Mouse (Mus musculus): ENCODE data around the gene Olfr544. TPM values are rescaled to one million over a fixed set of nuclear protein-coding genes. Genes with fewer than 3 reads are reported as not detected.

The Olfr544 gene
- polyA plus RNA-seq, 1 experiment = not detected

GRCm38 (mm10) chr7:102434344-102434743, 53.8 kb downstream of the Olfr544 start:
- WGBS = 52% methylated on average over 2 of the region's 2 CpGs

More at GRCm38 (mm10) chr7:102434344-102434743, 53.8 kb downstream of the Olfr544 start:
- H3K27ac ChIP-seq (ENCODE audit: insufficient read depth, low read length) = no peak overlapping the region
- TF ChIP-seq CTCF (IDR thresholded peaks at IDR 0.05; ENCODE audit: extremely low read depth, insufficient read depth, insufficient read length, insufficient replicate concordance) (no peak), POLR2A (IDR thresholded peaks at IDR 0.05; ENCODE audit: low read depth, low read length) (no peak)
- DNase-seq (ENCODE audit: low read depth in 1 of 2, low spot score in 2 of 2) = no peak
- H3K36me3 ChIP-seq (ENCODE audit: control insufficient read depth, insufficient read depth, low read length) = peaks cover 21% of the 10 kb centered on the region
- no peaks in the 10 kb centered on the region for H3K4me1 ChIP-seq (ENCODE audit: control insufficient read depth, insufficient read depth, insufficient read length)
- no peaks in the 10 kb centered on the region for H3K27me3 ChIP-seq (ENCODE audit: control insufficient read depth, insufficient read depth, low read length)
- no peak overlapping the region for H3K4me3 ChIP-seq (ENCODE audit: extremely low read depth, insufficient read depth, insufficient read length)

Other genes starting within 250 kb of the Olfr544 start
- gene Rhog, start 232.3 kb downstream of the Olfr544 start, polyA plus RNA-seq (2012; rRNA removed) = 165 and 178 TPM in 2 replicates
- gene Stim1, start 220.5 kb downstream of the Olfr544 start, polyA plus RNA-seq (2012; rRNA removed) = 49.3 and 57.8 TPM in 2 replicates
- gene Rrm1, start 46.6 kb downstream of the Olfr544 start, polyA plus RNA-seq (2012; rRNA removed) = 10.5 and 11.9 TPM in 2 replicates
- gene Olfr543, start 6.6 kb downstream of the Olfr544 start, polyA plus RNA-seq (2012; rRNA removed) = not detected in 2 replicates
- not detected in 2 replicates for gene Olfr545, start 11.3 kb upstream of the Olfr544 start, polyA plus RNA-seq (2012; rRNA removed)
- gene Olfr547, start 46.4 kb upstream of the Olfr544 start, polyA plus RNA-seq (2012; rRNA removed) = not detected in 2 replicates
- gene Olfr548-ps1, start 52.6 kb upstream of the Olfr544 start, polyA plus RNA-seq (2012; rRNA removed) = not detected in 2 replicates
- not detected in 2 replicates for gene Olfr549, start 61.6 kb upstream of the Olfr544 start, polyA plus RNA-seq (2012; rRNA removed)
- gene Trim21, start 77.2 kb upstream of the Olfr544 start, polyA plus RNA-seq (2012; rRNA removed) = 6.3 and 8.1 TPM in 2 replicates
- not detected in 2 replicates for gene Olfr550, start 83.1 kb upstream of the Olfr544 start, polyA plus RNA-seq (2012; rRNA removed)
- gene Olfr551, start 103.6 kb upstream of the Olfr544 start, polyA plus RNA-seq (2012; rRNA removed) = not detected in 2 replicates
- 0.06 and 0.12 TPM in 2 replicates for gene Olfr552, start 109.5 kb upstream of the Olfr544 start, polyA plus RNA-seq (2012; rRNA removed)
- gene Olfr553, start 129.9 kb upstream of the Olfr544 start, polyA plus RNA-seq (2012; rRNA removed) = not detected in 2 replicates
- not detected in 2 replicates for gene Olfr554, start 150.1 kb upstream of the Olfr544 start, polyA plus RNA-seq (2012; rRNA removed)
- gene Olfr555, start 170.5 kb upstream of the Olfr544 start, polyA plus RNA-seq (2012; rRNA removed) = not detected in 2 replicates
- not detected in 2 replicates for gene Olfr556, start 176.6 kb upstream of the Olfr544 start, polyA plus RNA-seq (2012; rRNA removed)
- gene Trim68, start 199.0 kb upstream of the Olfr544 start, polyA plus RNA-seq (2012; rRNA removed) = 10.6 and 12.4 TPM in 2 replicates
- gene Olfr557, start 207.6 kb upstream of the Olfr544 start, polyA plus RNA-seq (2012; rRNA removed) = not detected in 2 replicates
- 0.07 and 0.19 TPM in 2 replicates for gene Olfr558, start 213.9 kb upstream of the Olfr544 start, polyA plus RNA-seq (2012; rRNA removed)
- gene Olfr33, start 230.8 kb upstream of the Olfr544 start, polyA plus RNA-seq (2012; rRNA removed) = not detected in 2 replicates
- not detected in 2 replicates for gene Olfr559, start 239.2 kb upstream of the Olfr544 start, polyA plus RNA-seq (2012; rRNA removed)